Mouse (Mus musculus) G1E (cell line): ENCODE measurements around the gene Fcho2.

Source experiments
- CTCF ChIP-seq: IDR thresholded peaks from 2 replicates; pipeline ENCODE4 v1.5.1; 2012; ENCODE audit warnings: low read depth, low read length, inconsistent platforms, mixed read lengths
- POLR2AphosphoS5 ChIP-seq: IDR thresholded peaks from 2 replicates; pipeline ENCODE4 v1.6.1; 2012; ENCODE audit warnings: low read depth, low read length, inconsistent platforms; ENCODE audit not compliant: insufficient replicate concordance

GRCm38 (mm10) chr13:98683412-98683811 is 131.8 kb downstream of the Fcho2 start:
- TF ChIP-seq CTCF (no peak), POLR2AphosphoS5 (no peak)
